Mouse (Mus musculus) brain, embryonic 14.5 days (tissue): ENCODE results near the gene Lmnb2.

Experiments used
- CTCF ChIP-seq: fragments of 200-500 bp; IDR thresholded peaks from 2 replicates; pipeline ENCODE4 v1.5.1; 2012; ENCODE audit warnings: inconsistent platforms, mild to moderate bottlenecking, moderate library complexity, borderline replicate concordance; ENCODE audit not compliant: insufficient read depth, insufficient read length; ENCODE audit errors: extremely low read depth
- POLR2A ChIP-seq: fragments of 200-500 bp; IDR thresholded peaks from 2 replicates; pipeline ENCODE4 v1.6.1; 2012; ENCODE audit warnings: mild to moderate bottlenecking, inconsistent platforms, borderline replicate concordance; ENCODE audit not compliant: poor library complexity, insufficient read depth, insufficient read length, severe bottlenecking; ENCODE audit errors: extremely low read depth

DNA sequence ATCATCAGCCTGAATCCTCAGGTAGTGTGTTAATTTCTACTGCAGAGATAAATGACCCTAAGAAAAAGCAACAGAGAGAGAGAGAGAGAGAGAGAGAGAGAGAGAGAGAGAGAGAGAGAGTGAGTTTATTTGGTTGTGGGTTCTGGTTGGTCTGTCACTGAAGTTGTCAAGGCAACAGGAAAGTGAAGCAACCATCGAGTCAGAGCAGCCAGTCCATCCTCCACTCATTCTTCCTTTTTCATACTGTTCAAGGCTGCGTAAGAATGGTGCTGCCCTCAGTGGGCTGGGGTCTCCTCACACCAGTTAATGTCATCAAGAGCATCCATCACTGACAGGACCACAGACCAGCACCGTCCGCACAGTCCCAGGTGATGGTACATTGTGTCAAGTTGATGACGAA lies 26.2 kb upstream of the Lmnb2 start:
- TF ChIP-seq CTCF = no peak
- TF ChIP-seq POLR2A = no peak
